Mouse (Mus musculus) lung, postnatal 36 days (tissue): ENCODE measurements around the gene Ppm1g.

ENCODE experiments used
- DNase-seq: peaks from one replicate; pipeline ENCODE4 v3.0.0; 2022; ENCODE audit warnings: mixed read lengths

The Ppm1g gene

DNA sequence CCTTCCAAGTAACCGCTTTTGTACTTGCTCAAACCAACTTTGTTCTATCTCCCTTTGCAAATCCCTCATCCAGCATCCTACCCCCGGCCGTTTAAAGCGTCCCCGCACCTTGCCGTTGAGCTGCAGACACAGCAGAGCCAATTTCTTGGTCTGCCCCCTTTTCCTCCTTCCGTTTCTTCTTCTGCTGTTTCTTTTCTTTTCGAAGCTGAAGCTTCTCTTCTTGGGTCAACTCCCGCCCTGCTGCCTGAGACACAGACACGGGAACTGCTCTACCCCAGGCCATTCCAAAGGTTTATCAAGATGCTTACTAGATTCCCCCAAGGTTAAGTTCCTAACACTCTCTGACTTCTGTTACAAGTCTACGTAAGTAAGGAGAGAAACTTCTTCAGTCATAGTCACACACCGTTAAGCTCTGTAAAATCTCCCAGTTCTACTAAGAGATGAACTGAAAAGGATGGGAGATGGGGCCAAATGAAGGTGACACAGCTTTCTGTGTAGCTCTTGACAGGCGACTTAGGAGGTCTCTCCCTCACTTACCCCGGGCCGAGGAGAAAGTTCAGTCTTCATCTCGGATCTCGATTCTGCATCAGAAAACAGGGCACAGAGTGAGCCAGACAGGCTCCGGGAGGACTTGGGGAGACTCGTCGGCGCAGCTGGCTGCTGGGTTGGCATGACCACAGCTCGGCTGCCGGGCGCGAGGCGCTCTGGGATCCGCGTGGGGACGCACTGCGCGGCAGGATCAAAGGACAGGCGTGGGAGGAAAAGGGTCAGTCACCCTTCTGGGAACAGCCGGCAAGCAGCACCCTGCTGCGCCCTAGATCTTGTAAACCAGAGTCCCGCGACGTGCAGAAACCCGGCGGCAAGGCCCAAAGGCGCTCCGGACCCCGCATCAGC, 28.2 kb downstream of the Ppm1g start:
- no peak for DNase-seq

- DNase-seq = no peak
These were observed 30.3 kb downstream of the Ppm1g start for GRCm38 (mm10) chr5:31190201-31190600.

DNA sequence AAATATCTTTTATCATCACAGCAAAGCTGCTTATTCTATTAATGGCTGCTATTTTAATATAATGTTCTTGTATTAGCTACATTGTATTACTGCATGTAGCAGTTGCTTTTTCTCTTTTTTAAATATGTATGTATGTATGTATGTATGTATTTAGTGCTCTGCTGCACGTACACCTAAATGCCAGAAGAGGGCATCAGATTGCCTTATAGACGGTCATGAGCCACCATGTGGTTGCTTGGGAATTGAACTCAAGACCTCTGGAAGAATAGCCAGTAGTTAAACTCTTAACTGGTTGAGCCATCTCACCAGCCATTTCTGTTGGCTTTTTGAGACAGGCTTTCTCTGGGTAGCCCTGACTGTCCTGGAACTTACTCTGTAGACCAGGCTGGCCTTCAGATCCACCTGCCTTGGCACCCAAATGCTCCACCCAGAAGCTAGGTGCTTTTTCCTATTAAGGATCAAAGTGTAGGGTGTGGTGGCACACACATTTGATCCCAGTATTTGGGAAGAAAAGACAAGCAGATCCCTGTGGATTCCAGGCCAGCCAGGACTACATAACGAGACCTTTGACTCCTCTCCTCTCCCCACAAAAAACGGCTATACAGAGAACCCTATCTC, 32.2 kb downstream of the Ppm1g start:
- DNase-seq = peak; percentile 35

DNA sequence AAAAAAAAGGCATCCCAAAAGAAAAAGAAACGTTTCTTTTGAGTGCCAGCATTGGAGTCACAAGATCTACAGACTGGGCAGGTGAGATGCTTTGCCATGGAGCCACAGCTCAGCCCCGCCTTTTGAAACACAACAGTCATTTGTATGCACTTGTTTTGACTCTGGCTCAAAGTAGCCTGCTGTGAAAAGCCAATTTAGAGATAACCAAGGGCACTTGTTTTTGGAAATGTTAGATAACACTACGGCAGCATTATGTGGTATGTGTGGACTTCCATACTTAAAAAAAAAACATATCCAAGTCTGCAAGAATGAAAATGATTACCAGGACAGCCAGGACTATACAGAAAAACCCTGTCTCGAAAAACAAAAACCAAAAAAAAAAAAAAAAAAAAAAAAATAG, 36.8 kb downstream of the Ppm1g start:
- DNase-seq = no peak

GRCm38 (mm10) chr5:31181183-31181770, 39.2 kb downstream of the Ppm1g start:
- no peak for DNase-seq

- peak; percentile 97 for DNase-seq
These were observed 40.5 kb downstream of the Ppm1g start, which contains the start of the genes Gm29609 and Gtf3c2 for GRCm38 (mm10) chr5:31179766-31180630. TSS of gene Gm29609 (minus strand) at chr5:31179911. TSS of gene Gtf3c2 (minus strand) at chr5:31180144.

- DNase-seq = no peak
These were observed 41.2 kb downstream of the Ppm1g start for GRCm38 (mm10) chr5:31179301-31179765.

GRCm38 (mm10) chr5:31168630-31169029, 51.9 kb downstream of the Ppm1g start:
- peak; percentile 36 for DNase-seq

- no peak for DNase-seq
These were observed 55.6 kb downstream of the Ppm1g start for GRCm38 (mm10) chr5:31164878-31165277.

GRCm38 (mm10) chr5:31162462-31162861, 58.0 kb downstream of the Ppm1g start:
- no peak for DNase-seq

DNA sequence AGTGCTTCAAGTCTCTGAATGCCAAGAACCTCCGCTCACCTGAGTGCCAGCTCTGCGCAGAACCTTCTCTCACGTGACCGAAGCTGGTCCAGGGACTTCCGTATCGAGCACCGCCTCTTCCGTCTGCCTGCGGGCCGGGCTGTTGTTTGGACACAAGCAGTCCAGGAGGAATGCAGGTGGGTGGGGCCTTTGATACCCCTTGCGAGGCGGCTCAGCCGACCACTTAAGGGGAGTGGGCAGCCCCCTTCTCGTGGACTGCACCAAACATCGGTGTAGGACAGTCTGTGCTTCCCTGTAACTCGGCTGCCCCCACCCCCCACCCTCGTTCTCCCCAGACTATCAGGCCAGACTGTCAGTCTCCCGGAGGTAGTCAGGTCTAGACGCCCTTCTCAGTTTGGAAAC, 66.3 kb downstream of the Ppm1g start, which contains the start of gene Mpv17:
TSS of gene Mpv17 (minus strand) at position 100 of the 402 bp plus-strand sequence.
- DNase-seq = peak; percentile 92

GRCm38 (mm10) chr5:31153516-31154151, 66.9 kb downstream of the Ppm1g start:
- DNase-seq = peak; percentile 7
